Mouse (Mus musculus): ENCODE data around the gene Il5ra.

Gene Il5ra

GRCm38 (mm10) chr6:106748887-106749388, at the start of gene Il5ra:
Gene Il5ra, minus strand, starts transcription at chr6:106749037.
- TF ChIP-seq GATA4 (IDR thresholded peaks at IDR 0.05; ENCODE audit: insufficient replicate concordance, low read length) = no peak

DNA sequence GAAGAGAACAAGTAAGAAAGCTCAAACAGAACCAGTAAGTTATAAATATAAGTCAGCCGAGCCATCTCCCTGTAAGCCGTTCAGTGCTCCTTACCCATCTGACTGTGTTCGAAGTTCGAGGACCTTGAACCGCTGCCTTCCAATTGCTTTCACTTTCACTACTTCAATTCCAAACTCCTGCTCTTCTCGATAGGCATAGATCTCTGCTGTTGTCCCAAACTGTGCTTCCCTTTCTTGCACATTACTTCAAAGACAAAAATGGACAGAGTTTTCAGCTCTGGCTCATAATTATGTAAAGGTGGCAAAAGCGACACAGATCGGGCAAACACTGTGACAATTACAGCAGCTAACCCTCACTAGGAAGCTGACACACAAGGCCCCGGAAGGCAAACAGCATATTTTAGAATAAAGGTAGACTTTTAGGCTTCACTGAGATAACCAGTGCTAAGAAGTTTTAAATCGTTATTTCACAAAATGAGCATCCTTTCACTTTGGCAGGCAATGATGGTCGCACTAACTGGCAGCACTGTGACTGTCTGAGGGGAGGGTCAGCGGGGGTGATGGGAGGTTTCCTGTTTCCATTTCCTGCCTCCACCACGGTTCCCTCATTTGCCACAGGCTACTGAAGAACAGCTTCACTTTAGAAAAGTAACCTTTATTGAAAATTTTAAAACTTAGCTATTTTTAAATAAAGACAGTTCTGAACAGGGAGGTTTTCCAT, 45.4 kb upstream of the Il5ra start:
- no peak for TF ChIP-seq GATA4 (IDR thresholded peaks at IDR 0.05; ENCODE audit: insufficient replicate concordance, low read length)

DNA sequence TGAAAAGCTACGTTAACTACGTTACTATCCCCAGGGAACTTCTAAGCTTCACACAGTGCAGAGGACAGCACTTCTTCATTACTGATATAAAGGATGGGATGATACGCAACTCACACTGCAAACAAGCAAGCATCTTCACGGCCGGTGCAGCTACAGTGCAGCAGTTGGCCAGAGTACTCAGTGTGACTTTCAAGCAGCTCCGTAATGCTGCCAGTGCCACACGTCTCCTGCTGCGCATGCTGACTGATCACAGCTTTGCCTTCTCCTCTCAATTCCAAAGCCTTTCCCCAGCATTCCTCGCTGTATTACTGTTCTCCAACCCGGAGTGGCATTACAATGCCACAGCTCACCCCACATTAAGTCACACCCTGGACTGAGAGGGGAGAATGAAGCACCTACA, 44.8 kb upstream of the Il5ra start:
- TF ChIP-seq GATA4 (IDR thresholded peaks at IDR 0.05; ENCODE audit: insufficient replicate concordance, low read length) = no peak

- TF ChIP-seq GATA4 (IDR thresholded peaks at IDR 0.05; ENCODE audit: insufficient replicate concordance, low read length) = no peak
Observed at GRCm38 (mm10) chr6:106793088-106793487, 44.3 kb upstream of the Il5ra start.

DNA sequence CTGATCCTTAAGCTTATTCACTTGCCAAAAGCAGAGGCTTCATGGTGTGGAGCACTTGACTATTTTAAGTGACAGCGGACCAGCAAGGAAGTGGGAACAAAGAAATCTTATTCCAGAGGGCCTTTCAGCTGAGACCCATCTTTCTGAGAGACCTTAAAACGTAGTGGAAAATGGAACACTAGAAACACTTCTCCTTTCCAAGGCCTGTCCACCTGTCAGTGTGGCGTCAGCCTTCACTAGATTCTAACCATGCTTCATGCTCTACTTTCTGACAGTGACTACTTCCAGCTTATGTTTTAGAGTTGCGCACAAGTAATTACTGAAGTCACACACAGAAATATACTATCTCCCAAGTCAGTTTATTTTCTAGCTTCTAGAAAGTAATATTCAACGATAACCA, 43.6 kb upstream of the Il5ra start:
- no peak for TF ChIP-seq GATA4 (IDR thresholded peaks at IDR 0.05; ENCODE audit: insufficient replicate concordance, low read length)

- no peak for TF ChIP-seq GATA4 (IDR thresholded peaks at IDR 0.05; ENCODE audit: insufficient replicate concordance, low read length)
Observed at GRCm38 (mm10) chr6:106791429-106791828, 42.6 kb upstream of the Il5ra start.

DNA sequence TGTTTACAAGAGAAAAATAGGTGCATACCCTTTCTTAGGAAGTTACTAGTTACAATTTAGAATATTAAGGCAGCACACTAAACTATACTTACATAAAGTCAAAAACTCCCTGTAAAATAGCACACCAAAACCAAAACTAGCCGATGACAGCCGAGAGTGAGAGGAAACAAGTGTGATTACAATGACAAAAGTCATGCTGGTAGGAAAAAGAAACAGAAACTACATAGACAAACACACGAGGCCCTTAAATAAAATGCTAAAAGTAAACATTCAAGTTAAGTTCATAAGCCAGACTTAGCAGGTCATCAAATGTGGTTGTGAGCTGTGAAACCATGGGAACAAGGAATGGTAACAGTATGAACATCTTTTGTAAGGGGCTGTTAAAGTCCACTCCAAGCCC, 38.3 kb upstream of the Il5ra start:
- no peak for TF ChIP-seq GATA4 (IDR thresholded peaks at IDR 0.05; ENCODE audit: insufficient replicate concordance, low read length)

DNA sequence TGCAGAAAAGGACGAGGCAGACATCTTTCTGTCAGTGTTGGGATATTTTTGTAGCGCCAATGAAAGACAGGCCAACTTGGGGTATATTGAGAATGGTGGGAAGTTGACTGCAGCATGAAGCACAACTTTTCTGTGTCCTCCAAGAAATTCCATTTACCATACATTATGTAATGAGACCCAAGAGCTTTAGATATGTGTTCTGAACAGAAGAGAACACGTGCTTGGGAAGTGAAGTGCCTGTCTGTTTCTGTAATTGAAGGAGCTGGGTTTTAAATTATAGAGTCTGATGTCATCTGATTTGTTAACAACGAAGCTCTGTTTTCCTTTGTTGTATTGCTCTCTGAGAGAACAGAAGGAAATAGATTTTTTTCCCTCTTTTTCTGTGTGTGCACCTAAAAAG, 21.2 kb upstream of the Il5ra start:
- no peak for TF ChIP-seq GATA4 (IDR thresholded peaks at IDR 0.05; ENCODE audit: insufficient replicate concordance, low read length)

DNA sequence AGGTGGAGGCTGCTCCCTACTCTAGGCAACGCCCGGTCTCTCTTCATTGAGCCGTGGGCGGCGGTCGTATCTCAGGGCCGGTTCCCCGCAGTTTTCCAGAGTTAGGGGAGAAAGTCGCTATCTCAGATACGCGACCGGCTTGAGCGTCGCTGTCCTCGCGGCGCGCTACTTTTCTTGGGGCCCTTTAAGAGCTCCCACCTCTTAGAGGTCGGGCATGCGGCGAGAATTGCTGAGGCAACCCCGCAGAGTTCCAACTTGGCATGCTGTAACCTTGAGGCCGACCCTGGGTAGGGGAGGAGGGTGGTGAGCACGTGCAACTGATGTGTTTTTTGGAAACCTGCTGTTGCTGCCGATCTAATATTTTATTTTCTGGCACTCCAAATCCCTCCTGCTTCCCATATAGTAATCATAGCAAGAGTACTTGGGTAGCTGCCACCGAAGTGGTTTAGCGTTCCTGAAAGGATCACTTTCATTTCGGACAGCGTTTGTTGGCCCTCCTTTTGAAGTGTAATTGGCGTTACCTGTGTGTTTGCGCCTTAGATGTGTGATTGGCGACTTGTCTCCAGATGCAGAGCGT, 20.5 kb upstream of the Il5ra start:
- TF ChIP-seq GATA4 (IDR thresholded peaks at IDR 0.05; ENCODE audit: insufficient replicate concordance, low read length) = no peak

DNA sequence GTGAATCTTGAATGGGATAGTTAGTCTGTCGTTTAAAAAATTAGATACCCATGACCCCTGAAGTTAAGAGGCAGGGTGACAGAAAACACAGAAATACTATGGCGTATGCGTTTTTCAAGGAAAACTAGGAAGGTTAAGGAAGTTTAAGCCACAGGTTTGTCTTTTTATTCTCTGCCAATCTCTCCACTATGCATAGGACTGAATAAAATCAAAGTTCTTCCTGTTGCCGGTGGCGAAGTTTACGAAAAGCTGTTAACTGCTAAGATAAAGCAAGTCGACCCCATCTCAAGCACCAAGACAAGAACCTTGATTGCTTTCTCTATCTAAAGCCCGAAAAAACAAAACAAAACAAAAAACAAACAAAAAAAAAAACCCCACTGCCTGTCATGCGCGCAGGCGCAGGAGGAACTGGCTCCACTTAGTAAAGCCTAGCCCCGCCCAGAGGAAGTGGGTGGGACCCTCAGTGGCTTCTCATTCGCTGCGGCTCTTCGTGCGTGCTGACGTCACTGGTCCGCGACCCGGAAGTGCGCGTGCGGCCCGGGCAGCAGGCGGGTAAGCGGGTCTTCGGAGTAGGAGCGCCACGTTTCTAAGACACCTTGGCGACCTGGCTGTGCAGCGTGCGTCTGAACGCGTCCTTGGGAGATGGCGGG, 19.9 kb upstream of the Il5ra start, which contains the start of gene Trnt1:
Gene Trnt1 (plus strand): TSS at position 481 of the 650 bp plus-strand sequence.
- no peak for TF ChIP-seq GATA4 (IDR thresholded peaks at IDR 0.05; ENCODE audit: insufficient replicate concordance, low read length)

GRCm38 (mm10) chr6:106766774-106767173, 17.9 kb upstream of the Il5ra start:
- no peak for TF ChIP-seq GATA4 (IDR thresholded peaks at IDR 0.05; ENCODE audit: insufficient replicate concordance, low read length)

DNA sequence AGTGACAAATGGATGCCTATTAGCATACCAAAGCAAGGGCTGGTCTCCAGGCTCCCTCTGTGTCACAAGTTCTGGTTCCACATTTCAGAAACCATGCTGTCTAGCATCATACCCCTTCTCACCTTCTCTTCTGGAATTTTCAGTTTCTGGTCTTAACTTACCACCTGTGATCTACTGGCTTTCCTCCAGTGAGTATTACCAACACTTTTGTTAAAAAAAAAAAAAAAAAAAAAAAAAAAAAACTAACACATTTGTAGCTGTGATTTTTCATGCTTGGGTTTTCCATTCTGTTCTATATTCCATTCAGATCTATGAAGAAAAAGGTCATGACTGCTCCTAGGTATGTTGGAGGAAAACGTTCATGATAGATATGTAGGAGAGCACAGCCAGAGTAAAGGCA, 17.1 kb upstream of the Il5ra start:
- no peak for TF ChIP-seq GATA4 (IDR thresholded peaks at IDR 0.05; ENCODE audit: insufficient replicate concordance, low read length)

DNA sequence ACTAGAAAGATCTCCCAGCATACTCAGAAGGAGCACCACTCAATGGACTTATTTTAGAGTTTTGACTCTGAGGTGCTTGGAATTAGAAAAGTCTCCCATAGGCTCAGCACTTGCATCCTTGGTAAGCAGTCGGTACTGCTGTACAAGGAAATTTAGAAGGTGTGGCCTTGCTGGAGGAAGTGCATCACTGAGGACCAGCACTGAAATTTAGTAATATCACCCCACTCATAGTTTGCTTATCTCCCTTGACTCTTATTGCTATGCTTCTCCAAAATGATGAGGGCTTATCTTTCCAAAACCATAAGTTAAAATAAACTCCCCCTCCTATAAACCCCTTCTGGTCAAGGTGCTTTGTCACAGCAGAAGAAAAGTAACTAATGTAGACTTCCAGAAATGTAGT, 12.6 kb upstream of the Il5ra start:
- TF ChIP-seq GATA4 (IDR thresholded peaks at IDR 0.05; ENCODE audit: insufficient replicate concordance, low read length) = no peak

DNA sequence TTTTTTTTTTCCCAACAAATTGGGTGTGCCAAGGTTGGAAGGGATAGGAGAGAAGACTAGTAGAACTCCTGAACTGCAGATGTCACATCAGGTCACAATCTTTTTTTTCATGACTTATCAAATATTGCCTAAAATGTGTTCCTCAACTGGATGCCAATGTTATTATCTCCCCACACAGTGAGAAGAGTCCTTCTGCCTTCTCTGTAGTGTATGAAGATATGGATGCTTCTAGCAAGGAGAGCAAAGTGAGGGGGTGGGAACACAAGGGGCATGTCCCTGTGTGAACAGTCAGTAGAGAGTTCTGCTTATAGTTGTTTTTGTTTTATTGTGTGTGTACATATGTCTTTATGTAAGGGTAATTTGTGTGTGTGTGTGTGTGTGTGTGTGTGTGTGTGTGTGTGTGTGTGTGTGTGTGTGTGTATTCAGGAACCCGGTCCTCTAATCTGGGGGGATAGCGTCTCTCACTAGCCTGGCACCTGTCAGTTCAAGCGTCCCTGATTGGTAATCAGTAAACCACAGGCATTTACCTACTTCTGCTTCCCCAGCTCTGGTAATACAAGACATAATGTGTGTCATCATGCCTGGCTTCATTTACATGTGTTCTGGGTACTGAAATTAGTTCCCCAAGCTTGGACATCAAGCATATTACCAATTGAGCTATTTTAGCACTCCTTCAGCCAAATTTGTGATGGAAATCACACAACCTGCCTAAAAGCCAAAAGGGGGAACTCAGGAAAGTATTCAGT, 11.8 kb upstream of the Il5ra start:
- TF ChIP-seq GATA4 (IDR thresholded peaks at IDR 0.05; ENCODE audit: insufficient replicate concordance, low read length) = no peak

DNA sequence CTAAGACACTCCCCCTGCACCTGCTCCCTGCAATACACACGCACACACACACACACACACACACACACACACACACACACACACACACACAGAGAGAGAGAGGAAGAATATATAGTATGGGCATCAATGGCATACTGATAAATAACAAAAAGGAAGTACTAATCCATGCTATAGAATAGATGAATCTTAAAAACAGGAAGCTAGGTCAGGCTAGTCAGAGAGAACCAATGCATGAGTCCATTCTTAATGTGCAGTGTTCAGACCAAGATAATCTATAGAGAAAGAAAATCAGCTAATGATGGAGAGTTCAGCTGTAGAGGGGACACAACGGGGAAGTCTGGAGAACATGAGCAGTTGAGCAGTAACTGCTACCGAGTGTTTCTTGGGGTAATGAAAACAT, 9.5 kb upstream of the Il5ra start:
- no peak for TF ChIP-seq GATA4 (IDR thresholded peaks at IDR 0.05; ENCODE audit: insufficient replicate concordance, low read length)
